Mouse (Mus musculus): ENCODE data around the gene Irgc1. TPM values are rescaled to one million over a fixed set of nuclear protein-coding genes. Genes with fewer than 3 reads are reported as not detected.

Gene Irgc1
- polyA plus RNA-seq, 1 experiment from 2014 or later: 0.36 TPM

DNA sequence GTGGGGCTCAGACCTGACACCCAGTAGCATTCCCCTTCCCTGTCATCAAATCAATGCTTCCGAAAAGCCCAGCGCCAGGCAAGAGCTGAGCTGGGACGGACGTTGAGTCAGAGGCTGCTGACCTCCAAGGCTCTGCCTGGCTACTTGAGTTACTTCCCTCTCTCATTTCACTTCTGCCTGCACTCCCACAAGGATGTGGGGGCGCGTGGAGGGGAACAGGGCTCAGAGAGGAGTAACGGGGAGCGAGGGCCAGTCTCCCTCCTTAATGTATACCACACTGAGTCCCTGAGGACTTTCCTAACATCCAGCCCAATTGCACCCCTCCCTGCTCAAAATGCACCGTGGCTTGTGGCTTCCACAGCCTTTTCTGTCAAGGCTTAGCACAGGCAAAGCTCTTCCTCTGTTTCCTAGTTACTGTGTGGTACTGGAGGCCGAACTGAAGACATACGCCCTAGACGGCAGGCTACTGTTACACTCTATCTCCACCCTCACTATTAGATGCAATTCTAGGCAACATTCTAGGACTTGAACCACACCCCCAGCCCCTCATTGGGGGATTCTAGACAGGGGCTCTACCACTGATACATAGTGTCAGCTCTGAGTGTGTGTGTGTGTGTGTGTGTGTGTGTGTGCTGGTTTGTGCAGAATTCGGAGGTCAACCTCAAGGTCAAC is 62.4 kb downstream of the Irgc1 start:
- no peaks in the 10 kb centered on the region for H3K36me3 ChIP-seq (ENCODE audit: control insufficient read depth, insufficient read depth, low read length)
- no peaks in the 10 kb centered on the region for H3K27me3 ChIP-seq (replicated peaks; ENCODE audit: control insufficient read depth, insufficient read depth, low read length)
- no peak overlapping the region for H3K9ac ChIP-seq (ENCODE audit: low read depth, low read length)
- ATAC-seq (ENCODE audit: low read depth) (0 out of 2 replicates have a peak, but pooled peaks have one; percentile 20), DNase-seq (ENCODE audit: low spot score) (peak; percentile 39)
- H3K27ac ChIP-seq (replicated peaks; ENCODE audit: low read depth, low read length): peak overlapping the region; percentile 40; the same call in 1 of the 2 replicates
- H3K4me1 ChIP-seq (ENCODE audit: control insufficient read depth, insufficient read depth, low read length): peaks cover 7% of the 10 kb centered on the region; the same call in 1 of the 2 replicates
- H3K4me2 ChIP-seq (ENCODE audit: low read depth, low read length): no peak overlapping the region
- no peak overlapping the region for H3K4me3 ChIP-seq (ENCODE audit: low read depth, low read length)
- no peaks in the 10 kb centered on the region for H3K9me3 ChIP-seq (ENCODE audit: control insufficient read depth, low read length)
- WGBS: 47% methylated on average over 12 of the region's 13 CpGs

DNA sequence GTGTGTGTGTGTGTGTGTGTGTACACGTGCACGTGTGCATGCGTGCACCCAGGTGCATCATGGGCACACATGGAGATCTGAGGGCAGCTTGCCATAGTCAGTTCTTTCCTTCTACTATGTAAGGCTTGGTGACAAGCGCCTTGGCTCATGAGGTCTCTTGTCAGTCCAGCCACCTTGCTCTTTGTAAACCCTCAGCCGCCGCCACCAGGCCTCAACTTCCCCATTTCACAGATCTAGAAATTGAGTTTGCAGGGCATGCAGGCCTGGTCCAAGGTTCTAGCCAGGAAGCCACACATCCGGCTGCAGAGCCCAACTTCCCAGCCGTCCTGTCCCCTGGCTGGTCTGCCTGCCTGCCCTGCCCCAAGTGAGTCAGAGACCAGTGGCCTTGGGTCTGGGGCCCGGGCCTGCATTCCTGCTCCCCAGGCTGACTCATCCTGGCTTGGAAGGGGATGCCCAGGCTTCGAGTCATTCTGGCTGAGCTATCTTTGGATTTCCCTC is 65.0 kb downstream of the Irgc1 start:
- Histone ChIP-seq H3K9ac (ENCODE audit: low read depth, low read length) (no peak overlapping the region), H3K4me2 (ENCODE audit: low read depth, low read length) (no peak overlapping the region), H3K4me3 (ENCODE audit: low read depth, low read length) (no peak overlapping the region), H3K27me3 (replicated peaks; ENCODE audit: control insufficient read depth, insufficient read depth, low read length) (no peaks in the 10 kb centered on the region), H3K36me3 (ENCODE audit: control insufficient read depth, insufficient read depth, low read length) (no peaks in the 10 kb centered on the region), H3K4me1 (ENCODE audit: control insufficient read depth, insufficient read depth, low read length) (peaks cover 7% of the 10 kb centered on the region; the same call in 1 of the 2 replicates), H3K27ac (replicated peaks; ENCODE audit: low read depth, low read length) (no peak overlapping the region), H3K9me3 (ENCODE audit: control insufficient read depth, low read length) (no peaks in the 10 kb centered on the region)
- ATAC-seq (ENCODE audit: low read depth): no peak
- no peak for DNase-seq (ENCODE audit: low spot score)
- WGBS: 79% methylated on average over 10 of the region's 10 CpGs

DNA sequence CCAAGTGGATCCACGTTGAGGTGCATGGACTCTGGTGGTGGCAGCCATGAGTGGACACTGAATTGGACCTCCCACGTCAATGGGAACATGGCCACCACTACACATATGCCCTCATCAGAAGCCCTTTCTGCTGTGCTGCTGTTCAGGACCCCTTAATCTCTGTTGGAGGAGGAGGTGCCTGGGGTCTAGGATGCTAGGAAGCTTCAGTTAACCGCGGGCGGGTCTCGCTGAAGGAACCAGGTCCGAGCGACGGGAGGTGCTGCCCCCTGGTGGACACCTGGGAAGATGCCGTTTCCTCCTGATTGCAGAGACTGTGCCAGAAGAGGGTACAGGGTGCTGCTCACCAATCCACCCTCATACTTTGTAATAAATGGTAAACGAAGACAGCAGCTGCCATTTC is 67.3 kb downstream of the Irgc1 start:
- Histone ChIP-seq H3K27ac (replicated peaks; ENCODE audit: low read depth, low read length) (no peak overlapping the region), H3K9ac (ENCODE audit: low read depth, low read length) (no peak overlapping the region), H3K9me3 (ENCODE audit: control insufficient read depth, low read length) (no peaks in the 10 kb centered on the region), H3K4me2 (ENCODE audit: low read depth, low read length) (peak overlapping the region; percentile 33; the same call in 1 of the 2 replicates), H3K36me3 (ENCODE audit: control insufficient read depth, insufficient read depth, low read length) (no peaks in the 10 kb centered on the region), H3K4me3 (ENCODE audit: low read depth, low read length) (no peak overlapping the region), H3K4me1 (ENCODE audit: control insufficient read depth, insufficient read depth, low read length) (peaks cover 12% of the 10 kb centered on the region; the same call in 1 of the 2 replicates), H3K27me3 (replicated peaks; ENCODE audit: control insufficient read depth, insufficient read depth, low read length) (no peaks in the 10 kb centered on the region)
- DNase-seq (ENCODE audit: low spot score) (peak; percentile 60), ATAC-seq (ENCODE audit: low read depth) (0 out of 2 replicates have a peak, but pooled peaks have one; percentile 10)
- 7% methylated on average over 11 of the region's 11 CpGs for WGBS

DNA sequence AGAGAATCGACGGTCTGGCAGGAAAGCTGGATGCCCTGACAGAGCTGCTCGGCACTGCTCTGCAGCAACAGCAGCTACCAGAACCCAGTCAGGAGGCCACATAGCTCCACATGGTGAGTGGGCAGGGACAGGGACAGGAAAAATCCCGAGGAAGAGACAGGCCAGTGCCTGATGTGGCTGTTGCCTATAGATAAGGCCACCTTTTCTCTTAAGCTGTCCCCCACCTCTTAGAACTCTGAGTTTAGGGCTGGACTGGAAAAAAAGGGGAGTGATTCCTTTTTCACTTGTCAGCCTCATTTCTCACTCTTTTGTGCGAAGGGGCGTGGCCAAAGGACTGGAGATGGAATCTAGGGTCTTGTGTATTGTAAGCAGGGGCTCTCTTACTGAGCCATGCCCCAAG is 68.0 kb downstream of the Irgc1 start:
- H3K27me3 ChIP-seq (replicated peaks; ENCODE audit: control insufficient read depth, insufficient read depth, low read length): no peaks in the 10 kb centered on the region
- no peak for DNase-seq (ENCODE audit: low spot score)
- WGBS: 60% methylated on average over 6 of the region's 6 CpGs
- no peak overlapping the region for H3K4me3 ChIP-seq (ENCODE audit: low read depth, low read length)
- H3K9me3 ChIP-seq (ENCODE audit: control insufficient read depth, low read length): no peaks in the 10 kb centered on the region
- ATAC-seq (ENCODE audit: low read depth): no peak
- H3K4me1 ChIP-seq (ENCODE audit: control insufficient read depth, insufficient read depth, low read length): peaks cover 6% of the 10 kb centered on the region; the same call in 1 of the 2 replicates
- H3K27ac ChIP-seq (replicated peaks; ENCODE audit: low read depth, low read length): no peak overlapping the region
- no peak overlapping the region for H3K4me2 ChIP-seq (ENCODE audit: low read depth, low read length)
- H3K36me3 ChIP-seq (ENCODE audit: control insufficient read depth, insufficient read depth, low read length): no peaks in the 10 kb centered on the region
- no peak overlapping the region for H3K9ac ChIP-seq (ENCODE audit: low read depth, low read length)

DNA sequence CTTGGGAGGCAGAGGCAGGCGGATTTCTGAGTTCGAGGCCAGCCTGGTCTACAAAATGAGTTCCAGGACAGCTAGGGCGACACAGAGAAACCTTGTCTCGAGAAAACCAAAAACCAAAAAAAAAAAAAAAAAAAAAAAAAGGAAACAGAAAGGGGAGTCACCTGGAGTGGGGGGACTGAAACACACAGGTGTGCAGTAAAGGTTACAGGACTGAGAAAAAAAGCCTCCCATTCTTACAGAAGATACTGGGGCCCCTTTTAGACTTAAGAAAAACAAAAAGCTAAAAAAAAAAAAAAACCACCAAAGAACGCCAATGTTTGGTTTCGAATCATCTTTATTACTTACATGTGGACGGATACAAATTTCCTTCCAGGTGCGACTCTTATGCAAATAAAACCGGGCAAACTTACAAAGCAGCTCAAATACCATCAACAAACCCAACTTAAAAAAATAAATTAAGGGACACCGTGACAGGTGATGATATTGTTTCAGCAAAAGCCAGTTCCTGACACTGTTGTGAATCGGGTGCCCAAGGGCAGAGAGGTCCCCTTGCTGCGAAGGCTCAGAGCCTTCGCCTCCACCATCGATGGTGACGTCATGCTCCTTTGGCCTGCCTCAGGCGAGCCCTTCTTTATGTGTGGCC is 69.2 kb downstream of the Irgc1 start:
- Histone ChIP-seq H3K36me3 (ENCODE audit: control insufficient read depth, insufficient read depth, low read length) (no peaks in the 10 kb centered on the region), H3K4me1 (ENCODE audit: control insufficient read depth, insufficient read depth, low read length) (peaks cover 6% of the 10 kb centered on the region; the same call in 1 of the 2 replicates), H3K9ac (ENCODE audit: low read depth, low read length) (no peak overlapping the region), H3K4me2 (ENCODE audit: low read depth, low read length) (no peak overlapping the region), H3K27ac (replicated peaks; ENCODE audit: low read depth, low read length) (no peak overlapping the region), H3K27me3 (replicated peaks; ENCODE audit: control insufficient read depth, insufficient read depth, low read length) (no peaks in the 10 kb centered on the region), H3K4me3 (ENCODE audit: low read depth, low read length) (no peak overlapping the region), H3K9me3 (ENCODE audit: control insufficient read depth, low read length) (no peaks in the 10 kb centered on the region)
- 63% methylated on average over 16 of the region's 16 CpGs for WGBS
- no peak for ATAC-seq (ENCODE audit: low read depth)
- DNase-seq (ENCODE audit: low spot score): no peak

Other genes with a start within 250 kb of the Irgc1 start
- 11.1 and 12.7 TPM in 2 replicates for gene Zfp111, start 240.9 kb downstream of the Irgc1 start, polyA plus RNA-seq (2014; fragmentation: Nextera tagmentation; extraction: Ambion mirVana)
- 3.6 and 4.5 TPM in 2 replicates for gene Zfp109, start 214.7 kb downstream of the Irgc1 start, polyA plus RNA-seq (2014; fragmentation: Nextera tagmentation; extraction: Ambion mirVana)
- gene Zfp108, start 197.5 kb downstream of the Irgc1 start, polyA plus RNA-seq (2014; fragmentation: Nextera tagmentation; extraction: Ambion mirVana): 4.3 and 5.6 TPM in 2 replicates
- 6.2 and 9.2 TPM in 2 replicates for gene Zfp93, start 181.9 kb downstream of the Irgc1 start, polyA plus RNA-seq (2014; fragmentation: Nextera tagmentation; extraction: Ambion mirVana)
- 29.8 and 29.9 TPM in 2 replicates for gene Zfp61, start 151.1 kb downstream of the Irgc1 start, polyA plus RNA-seq (2014; fragmentation: Nextera tagmentation; extraction: Ambion mirVana)
- gene Zfp94, start 135.6 kb downstream of the Irgc1 start, polyA plus RNA-seq (2014; fragmentation: Nextera tagmentation; extraction: Ambion mirVana): 8.5 and 12.1 TPM in 2 replicates
- not detected in 2 replicates for gene Tescl, start 118.4 kb downstream of the Irgc1 start, polyA plus RNA-seq (2014; fragmentation: Nextera tagmentation; extraction: Ambion mirVana)
- 2.4 and 4.9 TPM in 2 replicates for gene Lypd5, start 103.1 kb downstream of the Irgc1 start, polyA plus RNA-seq (2014; fragmentation: Nextera tagmentation; extraction: Ambion mirVana)
- gene Kcnn4, start 82.0 kb downstream of the Irgc1 start, polyA plus RNA-seq (2014; fragmentation: Nextera tagmentation; extraction: Ambion mirVana): 4.1 and 5.8 TPM in 2 replicates
- gene Smg9, start 52.7 kb downstream of the Irgc1 start, polyA plus RNA-seq (2014; fragmentation: Nextera tagmentation; extraction: Ambion mirVana): 17.6 and 19.9 TPM in 2 replicates
- 8.0 and 12.2 TPM in 2 replicates for gene Plaur, start 10.2 kb upstream of the Irgc1 start, polyA plus RNA-seq (2014; fragmentation: Nextera tagmentation; extraction: Ambion mirVana)
- gene Cadm4, start 29.7 kb upstream of the Irgc1 start, polyA plus RNA-seq (2014; fragmentation: Nextera tagmentation; extraction: Ambion mirVana): 2.6 and 2.8 TPM in 2 replicates
- gene Zfp428, start 54.7 kb upstream of the Irgc1 start, polyA plus RNA-seq (2014; fragmentation: Nextera tagmentation; extraction: Ambion mirVana): 31.3 and 36.6 TPM in 2 replicates
- gene AC161166.1, start 60.2 kb upstream of the Irgc1 start, polyA plus RNA-seq (2014; fragmentation: Nextera tagmentation; extraction: Ambion mirVana): 0.19 and 0.22 TPM in 2 replicates
- 11.4 and 12.0 TPM in 2 replicates for gene Irgq, start 78.4 kb upstream of the Irgc1 start, polyA plus RNA-seq (2014; fragmentation: Nextera tagmentation; extraction: Ambion mirVana)
- gene Pinlyp, start 93.8 kb upstream of the Irgc1 start, polyA plus RNA-seq (2014; fragmentation: Nextera tagmentation; extraction: Ambion mirVana): 0.34 and 1.5 TPM in 2 replicates
- gene Xrcc1, start 94.0 kb upstream of the Irgc1 start, polyA plus RNA-seq (2014; fragmentation: Nextera tagmentation; extraction: Ambion mirVana): 88.4 and 97.9 TPM in 2 replicates
- 25.5 and 25.6 TPM in 2 replicates for gene Ethe1, start 135.2 kb upstream of the Irgc1 start, polyA plus RNA-seq (2014; fragmentation: Nextera tagmentation; extraction: Ambion mirVana)
- gene Zfp575, start 135.3 kb upstream of the Irgc1 start, polyA plus RNA-seq (2014; fragmentation: Nextera tagmentation; extraction: Ambion mirVana): 4.3 and 4.6 TPM in 2 replicates
- gene Phldb3, start 158.5 kb upstream of the Irgc1 start, polyA plus RNA-seq (2014; fragmentation: Nextera tagmentation; extraction: Ambion mirVana): 0.43 and 0.60 TPM in 2 replicates
- 24.7 TPM in 2 replicates for gene Lypd3, start 184.3 kb upstream of the Irgc1 start, polyA plus RNA-seq (2014; fragmentation: Nextera tagmentation; extraction: Ambion mirVana)
- gene Tex101, start 224.4 kb upstream of the Irgc1 start, polyA plus RNA-seq (2014; fragmentation: Nextera tagmentation; extraction: Ambion mirVana): not detected in 2 replicates